Mouse (Mus musculus) stomach, embryonic 15.5 days (tissue): ENCODE measurements around the gene AI854703. TPM values are rescaled to one million over a fixed set of nuclear protein-coding genes. Genes with fewer than 3 reads are reported as not detected.

Experiments
- ATAC-seq: fragments of 200-750 bp; cut with Nextera tagmentation; 2 replicates; pipeline ENCODE4 v1.8.0; 2017; ENCODE audit warnings: low read depth, moderate number of reproducible peaks, moderate TSS enrichment; ENCODE audit not compliant: insufficient read depth, low FRiP score
- H3K27ac ChIP-seq: fragments of 300-500 bp; sonication (generic); 2 replicates; pipeline ENCODE4 v1.5.1; 2015; ENCODE audit warnings: mild to moderate bottlenecking, inconsistent platforms
- H3K27me3 ChIP-seq: fragments of 300-500 bp; sonication (generic); replicated peaks from 2 replicates; pipeline ENCODE4 v1.6.1; 2015; ENCODE audit warnings: inconsistent platforms
- H3K36me3 ChIP-seq: fragments of 300-500 bp; sonication (generic); 2 replicates; pipeline ENCODE4 v1.6.1; 2015; ENCODE audit warnings: inconsistent platforms
- H3K4me1 ChIP-seq: fragments of 300-500 bp; sonication (generic); 2 replicates; pipeline ENCODE4 v1.6.1; 2015; ENCODE audit warnings: inconsistent platforms
- H3K4me2 ChIP-seq: fragments of 300-500 bp; sonication (generic); 2 replicates; pipeline ENCODE4 v1.6.1; 2015; ENCODE audit warnings: mild to moderate bottlenecking, inconsistent platforms
- H3K4me3 ChIP-seq: fragments of 300-500 bp; sonication (generic); replicated peaks from 2 replicates; pipeline ENCODE4 v1.5.1; 2015; ENCODE audit warnings: inconsistent platforms
- H3K9ac ChIP-seq: fragments of 300-500 bp; sonication (generic); 2 replicates; pipeline ENCODE4 v1.6.1; 2015; ENCODE audit warnings: inconsistent platforms
- H3K9me3 ChIP-seq: fragments of 300-500 bp; sonication (generic); 2 replicates; pipeline ENCODE4 v1.6.1; 2016; ENCODE audit warnings: inconsistent platforms
- WGBS: fragments of 180-500 bp; shearing (Covaris S2); methylation state at CpG from one replicate; pipeline ENCODE4 v1.1.7; 2015; 5-methylcytosine and 5-hydroxymethylcytosine counted together
- polyA plus RNA-seq: library from polyadenylated mRNA; unstranded; fragments of >200 nt; fragmentation: Nextera tagmentation; extraction: Ambion mirVana; gene quantifications from 2 replicates; pipeline ENCODE4 v1.2.1, GENCODE M21; 2015

Gene AI854703
- polyA plus RNA-seq, result 0.92 and 1.1 TPM in 2 replicates

DNA sequence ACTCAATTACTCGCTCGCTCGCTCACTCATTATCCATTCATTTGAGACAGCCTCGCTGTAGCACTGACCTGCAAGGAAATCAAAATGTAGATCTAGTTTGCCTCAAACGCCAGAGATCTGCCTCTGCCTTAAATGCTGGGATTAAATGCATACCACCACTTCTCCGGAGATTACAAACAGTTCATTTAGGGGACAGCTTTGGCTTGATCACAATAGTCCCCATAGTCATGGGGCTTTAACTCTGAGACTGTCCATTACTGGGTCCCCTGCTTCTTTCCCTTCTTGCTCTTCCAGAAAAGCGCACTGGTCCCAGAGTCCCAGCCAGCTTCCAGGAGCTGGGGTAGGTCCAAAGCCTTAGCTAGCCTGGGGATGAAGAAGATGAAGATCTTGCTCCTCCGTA lies at the start of gene AI854703:
Gene AI854703 (plus strand): TSS at position 301 of the 400 bp plus-strand sequence.
- H3K9ac ChIP-seq, result peak within 1 kb of the TSS; percentile 45; the same call in 1 of the 2 replicates
- H3K27me3 ChIP-seq, result peaks cover 27% of the 10 kb centered on the region
- ATAC-seq, result no peak
- H3K4me1 ChIP-seq, result peaks cover 19% of the 10 kb centered on the region
- no peak within 1 kb of the TSS for H3K27ac ChIP-seq
- H3K4me2 ChIP-seq, result peak within 1 kb of the TSS; percentile 89
- H3K9me3 ChIP-seq, result no peaks in the 10 kb centered on the region
- H3K36me3 ChIP-seq, result no peaks in the 10 kb centered on the region
- WGBS, result 37% methylated on average over 8 of the region's 8 CpGs
- peak within 1 kb of the TSS; percentile 47 for H3K4me3 ChIP-seq

DNA sequence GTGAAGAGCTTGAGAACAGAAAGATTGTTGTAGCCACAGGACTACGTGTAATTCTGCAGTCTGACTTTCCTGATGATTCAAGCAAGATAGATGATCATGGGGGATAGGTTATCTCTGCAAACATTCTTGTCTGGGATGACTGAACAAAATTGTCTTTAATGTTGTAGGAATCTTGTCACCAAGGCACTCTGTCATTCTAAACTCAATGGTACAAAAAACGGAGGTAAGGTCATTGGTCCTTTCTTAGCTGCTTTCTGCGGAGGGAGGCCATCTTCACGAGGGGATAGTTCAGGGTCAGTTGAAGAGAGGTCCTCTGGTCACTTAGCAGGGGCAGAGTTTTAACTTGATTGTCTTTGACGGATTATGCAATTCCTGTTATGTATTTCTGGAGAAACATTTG lies 47.8 kb upstream of the AI854703 start:
- no peaks in the 10 kb centered on the region for H3K36me3 ChIP-seq
- WGBS, result 29% methylated on average over 5 of the region's 5 CpGs
- H3K27ac ChIP-seq, result peak overlapping the region; percentile 78
- no peak overlapping the region for H3K4me2 ChIP-seq
- no peak for ATAC-seq
- H3K4me1 ChIP-seq, result peaks cover 3% of the 10 kb centered on the region; the same call in 1 of the 2 replicates
- H3K9ac ChIP-seq, result no peak overlapping the region
- no peaks in the 10 kb centered on the region for H3K9me3 ChIP-seq
- no peaks in the 10 kb centered on the region for H3K27me3 ChIP-seq
- H3K4me3 ChIP-seq, result no peak overlapping the region

DNA sequence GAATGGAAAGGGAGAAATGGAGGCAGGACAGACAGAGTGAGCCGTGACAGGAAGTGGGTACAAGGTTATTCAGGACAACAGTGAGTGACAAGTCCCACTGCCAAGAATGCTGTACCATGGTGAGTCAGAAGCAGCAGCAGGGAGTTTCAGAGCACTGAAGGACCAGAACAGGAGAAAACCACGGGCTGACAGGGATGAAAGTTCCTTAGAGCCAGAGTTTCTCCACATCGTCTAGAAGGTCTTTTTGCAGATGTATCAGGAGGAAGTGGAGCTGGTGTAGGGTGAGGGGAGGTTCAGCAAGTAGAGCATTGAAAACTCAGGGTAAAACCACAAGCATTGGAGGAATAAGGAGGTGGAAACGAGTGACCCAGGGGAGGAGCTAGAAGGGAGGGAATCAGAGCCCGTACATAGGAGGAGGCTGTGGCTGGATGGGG lies 47.3 kb upstream of the AI854703 start:
- Histone ChIP-seq H3K36me3 (no peaks in the 10 kb centered on the region), H3K4me1 (peaks cover 3% of the 10 kb centered on the region; the same call in 1 of the 2 replicates), H3K27ac (peak overlapping the region; percentile 78), H3K4me2 (no peak overlapping the region; the same call in 1 of the 2 replicates), H3K9ac (no peak overlapping the region), H3K4me3 (no peak overlapping the region), H3K9me3 (no peaks in the 10 kb centered on the region), H3K27me3 (no peaks in the 10 kb centered on the region)
- no peak; the same call in 1 of the 2 replicates for ATAC-seq
- WGBS, result 17% methylated on average over 5 of the region's 5 CpGs

DNA sequence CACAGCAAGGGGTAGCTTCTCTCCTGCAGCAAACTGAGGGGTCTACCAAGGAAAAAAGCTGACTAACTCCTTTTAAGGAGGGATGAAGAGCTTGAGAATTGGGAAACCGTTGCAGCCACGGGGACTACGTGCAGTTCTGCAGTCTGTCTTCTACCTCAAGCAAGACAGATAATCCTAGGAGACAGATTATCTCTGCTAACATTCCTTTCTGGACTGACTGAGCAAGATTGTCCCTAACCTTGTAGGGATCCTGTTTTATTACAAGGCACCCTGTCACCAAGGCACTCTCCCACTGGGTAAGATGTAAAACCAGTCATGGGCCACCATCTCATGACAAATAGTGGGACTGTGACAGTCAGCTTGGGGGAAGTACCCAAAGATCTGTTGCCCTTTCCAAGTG lies 45.3 kb upstream of the AI854703 start:
- H3K27ac ChIP-seq, result no peak overlapping the region
- no peak overlapping the region for H3K4me2 ChIP-seq
- no peak overlapping the region for H3K9ac ChIP-seq
- H3K4me3 ChIP-seq, result no peak overlapping the region
- no peak for ATAC-seq
- no peaks in the 10 kb centered on the region for H3K36me3 ChIP-seq
- 39% methylated on average over 3 of the region's 3 CpGs for WGBS
- no peaks in the 10 kb centered on the region for H3K9me3 ChIP-seq
- H3K4me1 ChIP-seq, result peaks cover 3% of the 10 kb centered on the region; the same call in 1 of the 2 replicates
- H3K27me3 ChIP-seq, result no peaks in the 10 kb centered on the region

DNA sequence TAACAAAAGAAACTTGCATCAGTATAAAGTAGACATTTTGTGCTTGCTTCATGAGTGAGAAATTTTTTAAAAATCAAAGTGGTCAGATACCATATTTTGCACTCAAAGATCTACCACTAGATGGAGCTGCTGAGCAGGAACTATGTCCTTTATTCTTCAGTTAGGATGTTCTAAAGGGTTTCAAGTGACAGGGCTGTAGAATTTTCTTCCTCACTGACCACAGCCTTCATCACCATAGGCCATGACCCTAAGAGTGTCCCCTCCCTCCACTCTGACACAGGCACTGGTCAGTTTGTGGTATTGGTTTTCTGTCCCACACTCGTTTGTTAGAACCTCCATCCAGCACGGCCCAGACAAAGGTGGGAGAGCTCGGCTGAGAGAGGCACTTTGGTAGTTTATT lies 44.5 kb upstream of the AI854703 start:
- Histone ChIP-seq H3K4me2 (no peak overlapping the region), H3K36me3 (no peaks in the 10 kb centered on the region), H3K27me3 (no peaks in the 10 kb centered on the region), H3K9me3 (no peaks in the 10 kb centered on the region), H3K4me1 (peaks cover 3% of the 10 kb centered on the region; the same call in 1 of the 2 replicates), H3K9ac (no peak overlapping the region), H3K4me3 (no peak overlapping the region), H3K27ac (no peak overlapping the region)
- no peak for ATAC-seq
- WGBS, result 75% methylated on average over 3 of the region's 3 CpGs

DNA sequence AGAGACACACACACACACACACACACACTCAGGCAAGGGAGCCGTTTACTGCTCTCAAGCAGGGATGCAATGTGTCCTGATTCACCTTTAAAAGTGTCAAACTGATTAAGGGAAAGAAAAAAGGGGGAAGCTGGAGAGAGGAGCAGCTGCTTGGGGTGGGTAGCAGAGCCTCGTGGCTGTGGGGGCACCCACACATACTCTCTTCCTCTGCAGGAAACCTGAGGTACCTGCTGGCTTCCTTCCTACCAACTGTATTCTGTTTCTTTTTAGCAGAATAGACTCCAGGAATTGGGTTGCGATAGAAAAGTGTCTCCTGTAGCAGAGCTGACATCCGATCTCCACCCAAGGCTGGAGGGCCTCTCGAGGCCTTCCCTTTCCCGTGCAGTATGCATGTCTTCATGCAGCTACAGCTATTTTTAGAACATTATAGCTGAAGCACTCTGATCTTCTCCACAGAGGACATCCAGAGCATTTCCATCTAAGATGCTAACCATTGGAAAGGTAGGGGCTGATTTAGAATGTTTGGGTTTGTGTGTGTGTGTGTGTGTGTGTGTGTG lies 37.3 kb upstream of the AI854703 start, which contains the start of gene Gm45021:
Gene Gm45021 (plus strand): TSS at position 417 of the 557 bp plus-strand sequence.
- ATAC-seq, result no peak
- H3K9me3 ChIP-seq, result no peaks in the 10 kb centered on the region
- H3K4me1 ChIP-seq, result peaks cover 5% of the 10 kb centered on the region; the same call in 1 of the 2 replicates
- H3K27me3 ChIP-seq, result no peaks in the 10 kb centered on the region
- no peak within 1 kb of the TSS for H3K9ac ChIP-seq
- H3K4me3 ChIP-seq, result no peak within 1 kb of the TSS
- WGBS, result 23% methylated on average over 6 of the region's 6 CpGs
- 0 out of 2 replicates have a peak within 1 kb of the TSS, but pooled peaks have one; percentile 8 for H3K4me2 ChIP-seq
- peak within 1 kb of the TSS; percentile 22; the same call in 1 of the 2 replicates for H3K27ac ChIP-seq
- H3K36me3 ChIP-seq, result no peaks in the 10 kb centered on the region

DNA sequence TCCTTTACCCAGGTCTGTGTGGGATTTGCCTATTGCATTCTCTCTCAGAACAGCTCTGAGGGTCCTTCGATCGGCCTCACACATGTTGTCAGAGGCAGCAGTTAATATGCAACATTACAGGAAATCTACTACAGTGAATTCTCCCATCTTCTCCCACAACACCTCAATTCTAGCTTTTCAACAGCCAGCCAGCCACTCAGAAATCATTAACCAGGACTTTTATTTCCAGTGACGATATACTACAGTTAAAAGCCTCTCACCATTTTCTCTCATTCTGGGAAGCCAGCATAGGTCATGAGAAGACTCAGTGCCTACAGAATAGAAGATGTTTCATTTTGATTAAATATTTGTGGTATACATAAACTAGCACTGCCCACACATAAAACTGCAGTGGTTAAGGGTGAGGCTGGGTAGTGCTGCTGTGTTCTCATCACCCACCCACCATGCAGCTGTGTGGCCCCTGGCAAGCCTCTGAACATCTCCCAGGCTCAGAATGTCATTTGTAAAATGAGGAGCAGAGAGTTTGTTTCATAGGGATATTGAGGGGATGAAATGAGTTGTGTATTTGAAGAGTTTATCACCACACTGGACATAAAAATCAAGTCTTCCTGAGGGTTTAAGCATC lies 35.2 kb upstream of the AI854703 start:
- Histone ChIP-seq H3K36me3 (peaks cover 6% of the 10 kb centered on the region), H3K4me3 (no peak overlapping the region), H3K4me1 (peaks cover 16% of the 10 kb centered on the region), H3K27me3 (no peaks in the 10 kb centered on the region), H3K27ac (no peak overlapping the region), H3K9me3 (no peaks in the 10 kb centered on the region), H3K9ac (no peak overlapping the region), H3K4me2 (no peak overlapping the region)
- no peak for ATAC-seq
- WGBS, result 79% methylated on average over 3 of the region's 3 CpGs

DNA sequence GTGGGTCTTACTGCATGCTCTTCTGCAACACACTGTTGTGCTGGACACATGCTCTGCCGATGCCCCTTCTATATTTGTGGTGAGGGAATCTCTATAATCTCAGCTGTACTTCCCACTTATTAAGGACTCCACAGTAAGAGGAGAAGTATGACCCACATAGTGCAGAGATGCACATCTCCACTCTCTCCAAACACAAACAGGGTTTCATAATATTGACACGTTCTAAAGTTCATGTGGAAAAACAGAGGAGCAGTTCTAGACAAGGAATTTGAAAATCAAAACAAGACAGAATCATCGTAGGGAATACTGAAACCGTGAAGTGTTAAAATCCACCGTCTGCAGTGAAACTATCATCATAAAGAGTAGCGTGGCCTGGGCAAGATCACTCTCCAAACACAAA lies 34.7 kb upstream of the AI854703 start:
- Histone ChIP-seq H3K4me3 (no peak overlapping the region), H3K4me2 (no peak overlapping the region), H3K4me1 (peaks cover 16% of the 10 kb centered on the region), H3K27me3 (no peaks in the 10 kb centered on the region), H3K36me3 (peaks cover 12% of the 10 kb centered on the region), H3K27ac (no peak overlapping the region), H3K9ac (no peak overlapping the region), H3K9me3 (no peaks in the 10 kb centered on the region; the same call in 1 of the 2 replicates)
- ATAC-seq, result no peak
- WGBS, result 85% methylated on average over 6 of the region's 6 CpGs

DNA sequence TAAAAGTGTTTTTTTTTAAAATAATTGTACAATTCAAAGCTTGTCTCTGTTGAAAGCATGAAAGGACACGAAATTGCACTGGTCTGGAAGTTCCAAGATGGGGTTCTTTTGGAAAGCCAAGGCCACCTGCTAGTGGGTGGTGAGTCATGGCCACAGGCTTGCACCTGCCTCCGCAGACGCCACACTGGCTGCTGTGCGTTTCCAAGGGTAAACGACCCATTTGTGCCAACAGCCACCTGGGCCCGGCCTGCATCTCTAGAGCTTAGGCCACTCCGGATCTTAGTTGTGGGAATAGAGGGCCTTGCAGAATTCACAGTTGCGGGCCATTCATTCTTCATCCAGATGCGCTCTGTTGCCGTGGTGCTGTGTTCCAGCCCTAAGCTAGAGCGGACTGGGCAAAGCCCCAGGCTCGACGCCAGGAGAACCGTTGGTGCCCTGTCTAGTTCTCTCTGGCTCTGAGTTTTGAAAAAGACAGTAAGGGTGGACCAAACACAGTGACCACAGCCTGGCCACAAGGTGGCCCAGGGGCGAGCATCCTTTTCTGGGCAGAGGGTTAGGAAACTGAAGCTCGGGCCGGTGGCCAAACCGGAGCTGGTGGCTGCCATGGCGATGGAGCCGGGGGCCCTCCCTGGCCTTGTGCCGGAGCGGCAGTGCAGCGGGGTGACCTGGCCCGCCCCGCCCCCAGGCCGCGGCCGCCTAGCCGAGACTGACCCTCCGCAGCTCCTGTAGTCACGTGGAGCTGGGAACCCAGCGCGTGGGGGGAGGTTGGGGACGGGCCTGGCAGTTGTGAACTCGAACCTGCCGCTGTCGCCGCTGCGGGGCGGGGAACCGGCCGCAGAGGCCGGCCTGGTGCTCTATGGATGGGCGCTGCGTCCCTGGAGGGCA lies 33.2 kb upstream of the AI854703 start, which contains the start of the genes Repin1 and Gm44965:
Gene Repin1 (plus strand): TSS at position 726 of the 885 bp plus-strand sequence.
Gene Gm44965 (plus strand): TSS at position 784 of the 885 bp plus-strand sequence.
- Histone ChIP-seq H3K36me3 (peaks cover 27% of the 10 kb centered on the region), H3K4me3 (peak within 1 kb of the TSS; percentile 81), H3K9me3 (no peaks in the 10 kb centered on the region; the same call in 1 of the 2 replicates), H3K4me1 (peaks cover 16% of the 10 kb centered on the region), H3K9ac (peak within 1 kb of the TSS; percentile 86), H3K27me3 (no peaks in the 10 kb centered on the region), H3K27ac (peak within 1 kb of the TSS; percentile 84), H3K4me2 (peak within 1 kb of the TSS; percentile 80)
- ATAC-seq, result peak; percentile 89
- WGBS, result 6% methylated on average over 45 of the region's 45 CpGs

DNA sequence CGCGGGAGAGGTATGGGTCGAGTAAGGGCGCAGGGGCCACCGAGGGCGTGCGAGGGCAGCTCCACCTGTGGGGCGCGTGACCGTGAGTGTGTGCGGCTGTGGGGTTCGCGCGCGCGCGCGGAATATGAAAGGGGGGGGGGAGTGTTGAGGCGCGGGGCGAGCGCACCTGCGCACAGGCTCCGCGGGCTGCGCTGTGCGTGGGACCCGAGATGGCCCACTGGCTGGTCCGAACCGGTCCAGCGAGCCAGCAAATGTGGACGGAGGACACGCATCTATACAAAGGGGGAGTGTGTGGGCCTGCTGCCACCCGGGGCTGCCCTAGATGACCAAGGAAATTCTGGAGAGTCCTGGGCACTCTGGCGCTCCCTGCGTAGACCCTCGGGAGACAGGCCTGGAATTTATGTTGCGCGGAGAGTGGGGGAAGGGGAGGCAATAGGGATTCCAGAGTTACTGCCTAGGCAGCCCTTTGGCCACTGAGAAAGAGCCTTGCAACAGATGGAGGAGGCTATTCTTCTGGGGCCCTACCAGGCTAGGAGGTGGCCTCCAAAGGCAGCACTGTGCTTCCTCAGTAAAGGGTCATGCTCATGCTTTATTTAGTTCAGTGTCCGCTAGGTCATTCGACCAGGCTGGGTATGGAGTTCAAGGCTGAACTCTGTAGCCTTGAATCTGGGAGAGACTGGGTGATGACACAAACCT lies 32.4 kb upstream of the AI854703 start:
- WGBS, result under 1% methylated on average over 37 of the region's 41 CpGs
- ATAC-seq, result peak; percentile 16; the same call in 1 of the 2 replicates
- Histone ChIP-seq H3K4me1 (peaks cover 16% of the 10 kb centered on the region), H3K4me3 (peak overlapping the region; percentile 81), H3K4me2 (peak overlapping the region; percentile 80), H3K27ac (peak overlapping the region; percentile 84), H3K36me3 (peaks cover 35% of the 10 kb centered on the region), H3K9ac (peak overlapping the region; percentile 86), H3K9me3 (no peaks in the 10 kb centered on the region; the same call in 1 of the 2 replicates), H3K27me3 (no peaks in the 10 kb centered on the region)

DNA sequence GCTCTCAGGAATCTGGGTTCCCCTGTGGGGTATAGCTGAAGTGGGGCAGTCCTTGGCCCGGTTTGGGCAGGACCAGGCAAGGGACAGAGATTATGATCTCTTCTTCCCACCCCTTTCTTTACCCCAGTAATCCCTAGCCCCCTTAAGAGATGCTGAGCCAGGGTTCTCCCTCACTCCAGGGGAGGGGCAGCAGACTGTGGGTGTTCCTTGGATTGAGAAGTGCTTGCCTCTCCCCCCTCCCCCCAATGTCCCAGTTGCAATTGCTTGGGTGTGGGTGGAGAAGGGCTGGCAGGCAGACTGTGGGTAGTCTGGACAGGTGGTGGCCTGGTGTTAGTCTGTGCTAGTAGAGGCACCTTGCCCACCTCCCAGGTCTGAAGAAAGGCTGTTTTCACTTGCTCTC lies 31.3 kb upstream of the AI854703 start:
- Histone ChIP-seq H3K4me1 (peaks cover 16% of the 10 kb centered on the region), H3K4me2 (peak overlapping the region; percentile 80), H3K27ac (no peak overlapping the region), H3K36me3 (peaks cover 43% of the 10 kb centered on the region), H3K9ac (no peak overlapping the region), H3K9me3 (no peaks in the 10 kb centered on the region; the same call in 1 of the 2 replicates), H3K27me3 (no peaks in the 10 kb centered on the region), H3K4me3 (peak overlapping the region; percentile 81; the same call in 1 of the 2 replicates)
- no peak for ATAC-seq
- 64% methylated on average over 1 of the region's 1 CpGs for WGBS
